Mouse (Mus musculus): ENCODE measurements around the gene Fam78a.

DNA sequence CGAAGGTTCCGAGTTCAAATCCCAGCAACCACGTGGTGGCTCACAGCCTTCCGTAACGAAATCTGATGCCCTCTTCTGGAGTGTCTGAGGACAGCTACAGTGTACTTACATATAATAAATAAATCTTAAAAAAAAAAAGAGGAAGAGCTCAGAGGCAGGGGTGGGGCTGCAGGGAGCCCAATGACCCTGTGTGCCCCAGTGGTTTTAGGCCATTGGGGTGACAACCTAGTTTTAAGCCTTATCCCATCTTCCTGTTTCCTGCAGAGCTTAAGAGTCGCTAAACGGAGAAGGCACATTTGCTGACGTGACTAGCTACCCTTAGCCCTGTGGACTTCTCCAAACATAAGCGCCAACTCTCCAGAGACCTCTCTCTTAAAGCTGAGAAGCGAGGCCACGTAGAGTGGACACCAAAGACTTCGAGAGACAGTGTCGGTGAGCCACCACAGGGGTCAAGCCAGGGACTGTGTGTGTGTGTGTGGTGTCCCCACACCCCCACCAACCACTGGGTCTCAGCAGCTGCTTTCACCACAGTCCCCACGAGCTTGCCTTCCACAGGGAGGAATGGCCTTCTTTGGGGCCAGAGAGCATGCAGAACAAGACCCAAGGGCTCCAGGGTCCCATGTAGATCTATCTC is 3.2 kb downstream of the Fam78a start:
- TF ChIP-seq CTCF (conservative IDR thresholded peaks at IDR 0.05 in 1 of 2, IDR thresholded peaks at IDR 0.05 in 1 of 2; ENCODE audit: low read depth in 2 of 2, low read length in 2 of 2) = no peak
- TF ChIP-seq NELFE (IDR thresholded peaks at IDR 0.05; ENCODE audit: low read depth, low read length) = no peak
- TF ChIP-seq USF2 (conservative IDR thresholded peaks at IDR 0.05; ENCODE audit: low read depth, low read length) = no peak
- TF ChIP-seq EP300 (IDR thresholded peaks at IDR 0.05; ENCODE audit: low read length) = no peak
- TF ChIP-seq POLR2A (IDR thresholded peaks at IDR 0.05; ENCODE audit: low read depth, low read length) = no peak
- no peak for TF ChIP-seq RCOR1 (conservative IDR thresholded peaks at IDR 0.05; ENCODE audit: low read depth, low read length)
- no peak for TF ChIP-seq POLR2AphosphoS2 (IDR thresholded peaks at IDR 0.05; ENCODE audit: low read depth, low read length)
- no peak for TF ChIP-seq ETS1 (conservative IDR thresholded peaks at IDR 0.05; ENCODE audit: low read depth, low read length)
- no peak for TF ChIP-seq BHLHE40 (IDR thresholded peaks at IDR 0.05; ENCODE audit: low read depth, low read length)
- no peak for TF ChIP-seq MAFK (IDR thresholded peaks at IDR 0.05; ENCODE audit: insufficient replicate concordance, low read length)
